Mouse (Mus musculus): Measurements from ENCODE around the gene Peak1.

GRCm38 (mm10) chr9:56325725-56326124 is 92.1 kb downstream of the Peak1 start:
- TF ChIP-seq GATA1 (IDR thresholded peaks at IDR 0.05; ENCODE audit: low read length) (no peak), TAL1 (IDR thresholded peaks at IDR 0.05; ENCODE audit: low read length) (no peak)

All from erythroblast, embryonic 14.5 days (primary cell).